Mouse (Mus musculus) ES-Bruce4 (cell line): ENCODE data around the gene Amigo1. TPM values are rescaled to one million over a fixed set of nuclear protein-coding genes. Genes with fewer than 3 reads are reported as not detected.

Source experiments
- H3K27ac ChIP-seq: 2 replicates; pipeline ENCODE4 v1.5.1; 2012; ENCODE audit warnings: low read length, inconsistent platforms; ENCODE audit not compliant: insufficient read depth
- H3K27me3 ChIP-seq: 2 replicates; pipeline ENCODE4 v1.6.1; 2012; ENCODE audit warnings: mild to moderate bottlenecking, low read length, inconsistent platforms; ENCODE audit not compliant: control insufficient read depth, poor library complexity, insufficient read depth, severe bottlenecking
- H3K36me3 ChIP-seq: 2 replicates; pipeline ENCODE4 v1.6.1; 2012; ENCODE audit warnings: inconsistent platforms, mild to moderate bottlenecking, low read length, moderate library complexity; ENCODE audit not compliant: control insufficient read depth, poor library complexity, insufficient read depth, severe bottlenecking
- H3K4me1 ChIP-seq: one replicate; pipeline ENCODE4 v1.8.1; 2011; ENCODE audit warnings: low read length; ENCODE audit not compliant: control insufficient read depth, insufficient read depth
- H3K4me3 ChIP-seq: 2 replicates; pipeline ENCODE4 v1.5.1; 2011; ENCODE audit warnings: low read depth, mild to moderate bottlenecking, low read length
- H3K9ac ChIP-seq: 2 replicates; pipeline ENCODE4 v1.6.1; 2012; ENCODE audit warnings: low read depth, mild to moderate bottlenecking, inconsistent platforms; ENCODE audit not compliant: poor library complexity, severe bottlenecking
- H3K9me3 ChIP-seq: replicated peaks from 2 replicates; pipeline ENCODE4 v1.6.1; 2012; ENCODE audit warnings: mild to moderate bottlenecking, low read length, inconsistent platforms; ENCODE audit not compliant: control insufficient read depth, poor library complexity, insufficient read depth, severe bottlenecking
- CTCF ChIP-seq: IDR thresholded peaks from one replicate; pipeline ENCODE4 v1.8.1; 2011; ENCODE audit warnings: low read depth, low read length
- EP300 ChIP-seq: IDR thresholded peaks from 2 replicates; pipeline ENCODE4 v1.6.1; 2011; ENCODE audit warnings: low read depth, low read length; ENCODE audit not compliant: insufficient read depth
- POLR2A ChIP-seq: IDR thresholded peaks from one replicate; pipeline ENCODE4 v1.8.1; 2011; ENCODE audit warnings: low read length; ENCODE audit not compliant: insufficient read depth
- polyA plus RNA-seq: library from polyadenylated mRNA; stranded (reverse); fragments of >200 nt; gene quantifications from 2 replicates; pipeline ENCODE4 v1.2.4, GENCODE M21; 2011; ENCODE audit warnings: low read depth; ENCODE audit not compliant: missing spikeins, insufficient read depth, insufficient read length

The Amigo1 gene
- polyA plus RNA-seq, 1 experiment: 5.6 TPM

GRCm38 (mm10) chr3:108210771-108211139 is 24.6 kb downstream of the Amigo1 start, which contains the start of gene Atxn7l2:
Gene Atxn7l2 (minus strand): TSS chr3:108210934.
- no peaks in the 10 kb centered on the region for H3K36me3 ChIP-seq
- TF ChIP-seq CTCF (no peak), EP300 (peak; percentile 57; the same call in 1 of the 2 replicates)
- no peaks in the 10 kb centered on the region for H3K27me3 ChIP-seq
- H3K9ac ChIP-seq: peak within 1 kb of the TSS; percentile 69
- H3K9me3 ChIP-seq: no peaks in the 10 kb centered on the region
- peaks cover 4% of the 10 kb centered on the region for H3K4me1 ChIP-seq
- H3K4me3 ChIP-seq: peak within 1 kb of the TSS; percentile 85
- peak within 1 kb of the TSS; percentile 62; the same call in 1 of the 2 replicates for H3K27ac ChIP-seq

DNA sequence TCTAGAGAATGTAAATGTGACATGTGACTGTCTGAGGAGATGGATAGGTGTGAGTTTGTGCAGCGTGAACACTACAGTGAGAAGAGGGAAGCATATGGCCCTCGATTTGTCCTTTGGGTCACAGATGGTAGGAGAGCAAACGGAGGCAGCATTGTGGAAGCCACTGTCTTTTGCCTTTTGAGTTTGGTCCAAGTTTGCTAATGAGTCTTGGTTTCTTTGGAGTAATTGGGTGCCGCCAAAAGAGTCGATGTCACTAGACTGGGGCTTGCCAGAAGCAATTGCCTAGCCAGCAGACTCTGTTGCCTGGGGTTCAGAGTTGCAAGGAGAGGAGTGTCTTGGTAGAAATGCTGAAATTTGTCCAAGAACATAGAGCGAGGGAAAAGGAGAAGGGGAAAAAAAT is 25.7 kb downstream of the Amigo1 start:
- Histone ChIP-seq H3K4me1 (peaks cover 4% of the 10 kb centered on the region), H3K36me3 (no peaks in the 10 kb centered on the region), H3K27me3 (no peaks in the 10 kb centered on the region), H3K9me3 (no peaks in the 10 kb centered on the region), H3K4me3 (no peak overlapping the region), H3K9ac (no peak overlapping the region), H3K27ac (no peak overlapping the region)
- no peak for TF ChIP-seq POLR2A
- TF ChIP-seq EP300: no peak
- TF ChIP-seq CTCF: no peak

- H3K9me3 ChIP-seq: no peaks in the 10 kb centered on the region
- H3K36me3 ChIP-seq: no peaks in the 10 kb centered on the region
- TF ChIP-seq POLR2A (no peak), CTCF (no peak), EP300 (no peak)
- peaks cover 4% of the 10 kb centered on the region for H3K4me1 ChIP-seq
- H3K4me3 ChIP-seq: no peak overlapping the region
- H3K27me3 ChIP-seq: no peaks in the 10 kb centered on the region
- no peak overlapping the region for H3K27ac ChIP-seq
- H3K9ac ChIP-seq: no peak overlapping the region
Measured at GRCm38 (mm10) chr3:108212406-108212805, 26.3 kb downstream of the Amigo1 start.

DNA sequence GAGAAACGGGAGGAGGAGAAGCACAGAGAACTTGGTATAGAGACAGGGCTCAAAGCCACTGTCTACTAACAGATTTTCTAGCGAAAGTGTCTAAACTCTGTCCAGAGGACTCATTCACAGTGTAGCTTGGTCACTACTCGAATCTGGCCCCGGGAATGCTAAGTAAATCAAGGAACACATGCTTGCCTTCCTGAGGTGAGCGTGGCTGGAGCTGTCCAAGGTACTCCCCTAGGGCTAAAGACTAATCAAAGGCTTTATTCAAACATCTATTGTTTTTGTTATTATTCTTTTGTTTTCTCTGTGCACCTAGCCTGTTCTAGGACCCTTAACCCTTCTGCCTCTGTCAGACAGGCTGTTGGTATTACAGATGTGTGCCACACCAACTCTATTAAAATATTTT is 28.6 kb downstream of the Amigo1 start:
- no peak overlapping the region for H3K4me3 ChIP-seq
- H3K27me3 ChIP-seq: no peaks in the 10 kb centered on the region
- H3K4me1 ChIP-seq: peaks cover 4% of the 10 kb centered on the region
- no peak overlapping the region for H3K27ac ChIP-seq
- H3K9me3 ChIP-seq: no peaks in the 10 kb centered on the region
- no peak for TF ChIP-seq CTCF
- TF ChIP-seq POLR2A: no peak
- no peak for TF ChIP-seq EP300
- no peaks in the 10 kb centered on the region for H3K36me3 ChIP-seq
- no peak overlapping the region for H3K9ac ChIP-seq

- no peaks in the 10 kb centered on the region for H3K4me1 ChIP-seq
- no peak overlapping the region for H3K27ac ChIP-seq
- TF ChIP-seq POLR2A (no peak), EP300 (no peak), CTCF (no peak)
- H3K36me3 ChIP-seq: no peaks in the 10 kb centered on the region
- peaks cover 5% of the 10 kb centered on the region; the same call in 1 of the 2 replicates for H3K27me3 ChIP-seq
- no peak overlapping the region for H3K9ac ChIP-seq
- no peaks in the 10 kb centered on the region for H3K9me3 ChIP-seq
- H3K4me3 ChIP-seq: no peak overlapping the region
Measured at GRCm38 (mm10) chr3:108220661-108221060, 34.5 kb downstream of the Amigo1 start.

GRCm38 (mm10) chr3:108225711-108226557 is 39.8 kb downstream of the Amigo1 start:
- H3K4me3 ChIP-seq: peak overlapping the region; percentile 74
- H3K9me3 ChIP-seq: no peaks in the 10 kb centered on the region
- H3K27me3 ChIP-seq: peaks cover 9% of the 10 kb centered on the region
- no peaks in the 10 kb centered on the region for H3K36me3 ChIP-seq
- no peak overlapping the region for H3K27ac ChIP-seq
- peak overlapping the region; percentile 57 for H3K9ac ChIP-seq
- no peaks in the 10 kb centered on the region for H3K4me1 ChIP-seq
- TF ChIP-seq POLR2A: no peak
- TF ChIP-seq CTCF: no peak
- no peak for TF ChIP-seq EP300
